Mouse (Mus musculus): ENCODE results near the gene Ubtd2. TPM values are rescaled to one million over a fixed set of nuclear protein-coding genes. Genes with fewer than 3 reads are reported as not detected.
A peak's percentile ranks its signal among the peaks of the same experiment; 100 is the strongest.

The Ubtd2 gene
- 10 to 100 TPM; 26.1 to 30.9 TPM for total RNA-seq (2021)
- long read RNA-seq, experiment 1, partial matches to known transcripts, result 0 of 4 reads
- long read RNA-seq, experiment 1, other reads (novel, unspliced or antisense), result 3 of 4 reads
- long read RNA-seq, experiment 2, transcript Ubtd2-201 (3 exons, 1,012 nt), result major isoform, 34 of 37 reads
- long read RNA-seq, experiment 2, partial matches to known transcripts, result 0 of 37 reads
- long read RNA-seq, experiment 2, other reads (novel, unspliced or antisense), result 3 of 37 reads

DNA sequence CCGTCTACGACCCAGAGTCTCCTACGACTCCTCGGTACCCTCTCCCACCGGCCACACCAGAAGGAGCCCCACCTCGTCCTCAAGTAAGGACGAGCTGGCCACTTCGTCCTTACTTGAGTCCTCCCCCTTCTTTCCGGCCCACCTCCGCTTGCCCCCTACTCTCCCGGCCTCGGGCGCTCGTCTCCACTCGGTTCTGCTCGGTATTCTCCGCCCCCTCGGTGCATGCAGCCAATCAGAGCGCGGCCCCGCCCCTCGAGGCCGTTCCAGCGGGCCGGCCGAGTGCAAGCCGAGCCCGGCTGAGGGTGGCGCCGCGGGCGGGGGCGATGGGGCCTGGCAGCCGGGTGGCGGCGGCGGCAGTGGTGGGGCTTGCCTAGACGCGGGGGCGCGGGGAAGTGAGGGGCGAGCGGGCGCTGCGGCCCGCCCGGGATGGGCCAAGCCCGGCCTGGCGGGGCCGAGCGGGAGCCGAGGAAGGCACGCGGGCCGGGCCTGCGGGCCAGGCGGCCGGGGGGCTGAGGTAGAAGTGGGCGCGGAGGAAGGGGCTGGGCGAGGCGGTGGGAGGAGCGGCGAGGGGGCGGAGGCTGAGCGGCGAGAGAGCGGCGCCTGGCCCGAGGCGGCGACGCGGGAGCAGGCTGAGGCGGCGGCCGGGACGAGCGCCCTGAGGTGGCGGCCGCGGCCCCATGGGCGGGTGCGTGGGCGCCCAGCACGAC lies at the start of gene Ubtd2:
Gene Ubtd2, plus strand, starts transcription at position 571 of the 707 bp plus-strand sequence.
- DNase-seq (ENCODE audit: low spot score in 2 of 2), result peak; percentile 93 to 96

DNA sequence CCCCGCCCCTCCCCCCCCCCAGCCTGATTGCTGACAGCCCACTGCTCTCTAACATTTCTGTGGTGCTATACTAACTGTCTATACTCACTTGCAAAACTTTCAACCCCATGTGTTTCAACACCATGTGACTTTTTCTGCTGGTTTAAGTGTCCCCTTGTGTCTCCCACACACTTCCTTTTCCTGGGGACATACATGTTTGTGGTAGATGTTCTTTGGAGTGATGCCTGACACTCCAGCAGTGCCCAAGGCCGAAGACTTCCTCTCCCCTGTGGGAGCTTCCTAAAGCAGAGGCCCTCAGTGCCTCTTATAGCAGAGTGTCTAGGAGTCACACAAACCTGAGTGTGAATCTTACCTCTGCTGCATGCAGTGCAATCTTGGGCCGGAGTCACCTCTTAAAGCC lies 47.3 kb upstream of the Ubtd2 start:
- DNase-seq (ENCODE audit: low spot score in 2 of 2), result no peak

DNA sequence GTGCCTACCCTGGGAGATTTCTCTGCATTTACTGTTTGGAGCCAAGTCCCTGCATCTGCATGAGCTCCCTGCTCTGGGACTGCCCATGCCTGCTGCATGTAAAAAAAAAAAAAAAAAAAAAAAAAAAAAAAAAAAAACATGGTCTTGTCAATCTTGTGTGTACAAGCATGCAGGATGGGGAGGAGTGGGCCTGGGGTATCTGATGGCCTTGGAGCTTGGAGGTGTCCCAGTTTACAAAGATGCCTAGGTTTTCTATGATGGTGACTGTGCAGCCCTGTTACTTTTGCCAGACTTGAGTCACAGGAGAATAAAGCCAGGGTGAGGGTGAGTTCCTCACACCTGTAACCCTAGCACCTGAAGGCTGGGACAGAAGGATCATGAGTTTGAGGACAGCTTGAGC lies 46.1 kb upstream of the Ubtd2 start:
- no peak for DNase-seq (ENCODE audit: low spot score in 2 of 2)

GRCm38 (mm10) chr11:32409823-32410562 lies 45.2 kb upstream of the Ubtd2 start:
- no peak for DNase-seq (ENCODE audit: low spot score in 2 of 2)

- DNase-seq (ENCODE audit: low spot score in 2 of 2), result no peak
Measured at GRCm38 (mm10) chr11:32420001-32420400, 35.2 kb upstream of the Ubtd2 start.

GRCm38 (mm10) chr11:32423311-32423710 lies 31.9 kb upstream of the Ubtd2 start:
- DNase-seq (ENCODE audit: low spot score in 2 of 2), result no peak

DNA sequence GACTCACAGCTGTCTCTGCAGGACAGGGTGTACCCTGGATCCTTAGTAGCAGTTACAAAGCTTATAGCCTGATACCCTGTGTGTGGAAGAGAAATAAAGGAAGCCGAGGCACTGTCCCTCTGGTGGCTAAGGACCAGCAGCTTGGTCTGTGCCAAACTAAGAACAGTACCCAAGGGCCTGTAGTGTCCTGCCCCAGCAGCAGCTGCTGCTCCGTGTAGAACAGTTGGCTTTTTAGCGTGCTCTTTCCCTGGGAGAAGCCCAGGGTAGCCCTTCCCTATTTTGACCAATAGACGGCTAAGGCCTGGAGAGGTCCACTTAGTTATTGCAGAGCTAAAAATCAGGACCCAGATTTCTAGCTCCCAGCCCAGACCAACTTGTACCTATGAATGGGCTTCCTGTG lies 30.6 kb upstream of the Ubtd2 start:
- no peak for DNase-seq (ENCODE audit: low spot score in 2 of 2)

GRCm38 (mm10) chr11:32425043-32425658 lies 30.0 kb upstream of the Ubtd2 start:
- DNase-seq (ENCODE audit: low spot score in 2 of 2), result no peak

DNA sequence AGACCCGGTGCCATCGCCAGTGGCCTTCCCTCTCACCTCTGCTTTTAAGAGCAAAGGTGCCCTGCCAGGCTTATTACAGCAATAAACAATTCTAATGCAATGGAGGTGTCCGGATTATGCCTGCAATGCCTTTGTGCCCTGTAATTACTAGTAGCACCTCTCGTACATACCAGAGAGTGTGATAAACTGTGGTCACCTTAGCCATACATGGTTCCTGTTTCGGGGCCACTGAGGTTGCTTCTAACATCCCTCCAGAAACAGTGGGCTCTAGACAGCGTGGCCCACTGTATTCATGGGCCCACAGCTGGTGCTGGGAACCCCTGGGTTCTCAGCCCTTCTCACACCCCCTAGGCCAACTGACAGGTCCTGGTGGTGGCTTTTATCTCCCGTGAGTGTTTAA lies 27.6 kb upstream of the Ubtd2 start:
- no peak for DNase-seq (ENCODE audit: low spot score in 2 of 2)

DNA sequence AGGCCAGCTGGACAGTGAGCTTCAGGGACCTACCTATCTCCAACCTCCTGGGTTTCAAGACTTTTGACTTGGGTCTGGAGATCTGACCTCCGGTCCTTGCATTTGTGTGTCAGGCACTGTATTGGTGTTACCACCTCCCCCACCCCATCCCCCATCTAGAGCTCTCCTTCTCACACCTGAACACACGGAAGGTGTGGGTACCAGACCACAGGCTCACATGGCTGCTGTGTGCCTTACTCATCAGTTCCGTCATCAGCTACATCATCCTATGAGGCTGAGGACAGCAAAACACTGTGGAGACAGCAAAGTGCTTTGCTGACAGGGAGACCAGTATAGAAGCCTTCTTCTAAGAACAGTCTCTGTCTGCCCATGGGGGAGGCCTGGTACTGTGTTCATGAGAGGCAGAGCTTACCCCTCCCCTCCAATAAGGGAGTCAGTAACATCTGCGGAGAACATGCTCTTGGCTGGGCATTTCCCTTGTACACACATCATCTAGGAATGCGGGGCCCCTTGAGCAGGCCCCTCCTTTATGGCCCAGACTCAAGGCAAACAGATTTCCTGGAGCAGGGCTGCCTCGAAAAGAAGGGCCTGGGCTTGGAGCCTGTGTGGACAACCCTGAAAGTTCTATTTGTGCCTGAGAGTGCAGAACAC lies 19.6 kb upstream of the Ubtd2 start:
- no peak for DNase-seq (ENCODE audit: low spot score in 2 of 2)

GRCm38 (mm10) chr11:32442576-32442975 lies 12.6 kb upstream of the Ubtd2 start:
- no peak for DNase-seq (ENCODE audit: low spot score in 2 of 2)

DNA sequence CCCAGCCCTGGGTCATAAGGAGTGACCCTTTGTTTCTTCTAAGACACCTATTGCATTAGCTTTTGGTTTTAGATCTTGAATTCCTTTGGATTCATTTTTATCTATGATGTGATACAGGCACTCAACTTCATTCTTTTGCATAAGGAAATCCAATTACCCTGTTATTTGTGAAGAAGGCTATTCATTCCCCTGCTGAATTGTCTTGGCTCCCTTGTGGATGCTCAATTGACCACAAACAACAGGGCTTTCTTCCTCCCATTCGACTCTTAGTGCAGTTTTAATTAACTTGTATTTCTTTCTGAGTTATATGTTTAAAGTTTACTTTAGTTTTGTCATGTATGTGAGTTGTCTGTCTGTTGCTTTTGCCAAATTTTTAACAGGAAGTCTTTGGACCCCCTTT lies 10.9 kb upstream of the Ubtd2 start:
- no peak for DNase-seq (ENCODE audit: low spot score in 2 of 2)

DNA sequence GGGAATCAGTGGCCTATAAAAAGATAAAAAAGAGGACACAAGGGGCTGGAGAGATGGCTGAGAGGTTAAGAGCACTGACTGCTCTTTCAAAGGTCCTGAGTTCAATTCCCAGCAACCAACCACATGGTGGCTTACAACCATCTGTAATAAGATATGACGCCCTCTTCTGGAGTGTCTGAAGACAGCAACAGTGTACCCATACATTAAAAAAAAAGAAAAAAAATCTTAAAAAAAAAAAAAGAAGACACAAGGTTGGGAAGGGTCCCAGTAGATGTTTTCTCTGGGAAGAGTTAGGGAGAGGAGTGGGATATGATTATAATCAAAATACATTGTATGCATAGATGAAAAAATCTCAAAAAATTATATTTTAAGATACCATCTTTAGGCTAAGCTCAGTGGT lies 10.0 kb upstream of the Ubtd2 start:
- no peak for DNase-seq (ENCODE audit: low spot score in 2 of 2)

DNA sequence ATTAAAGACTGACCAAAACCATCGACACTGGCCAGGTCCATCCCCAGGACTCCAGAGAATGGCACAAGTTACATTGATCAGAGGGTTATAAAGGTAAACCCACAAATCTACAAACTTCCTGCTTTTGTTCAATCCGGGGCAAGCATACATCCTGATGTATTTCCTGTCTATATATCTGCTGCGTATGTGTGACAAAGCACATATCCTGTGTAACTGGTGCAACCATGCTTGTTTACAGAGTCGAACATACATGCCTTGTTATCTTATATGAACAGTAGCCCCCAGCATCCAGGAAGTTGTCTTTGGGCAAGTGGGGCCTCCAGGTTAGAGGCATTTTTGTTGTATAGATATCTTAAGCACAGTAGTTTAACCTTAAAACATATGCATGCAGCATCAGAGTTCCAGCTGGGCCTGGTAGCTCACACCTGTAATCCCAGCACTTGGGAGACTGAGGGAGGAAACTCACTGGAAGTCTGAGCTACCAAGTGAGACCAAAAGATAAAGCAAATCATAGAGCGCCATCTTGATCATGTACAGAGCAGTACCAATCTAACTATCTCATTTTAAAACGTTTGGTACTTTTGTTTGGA lies 9.4 kb upstream of the Ubtd2 start:
- DNase-seq (ENCODE audit: low spot score in 2 of 2), result no peak

GRCm38 (mm10) chr11:32450216-32450615 lies 5.0 kb upstream of the Ubtd2 start:
- DNase-seq (ENCODE audit: low spot score in 2 of 2), result no peak

DNA sequence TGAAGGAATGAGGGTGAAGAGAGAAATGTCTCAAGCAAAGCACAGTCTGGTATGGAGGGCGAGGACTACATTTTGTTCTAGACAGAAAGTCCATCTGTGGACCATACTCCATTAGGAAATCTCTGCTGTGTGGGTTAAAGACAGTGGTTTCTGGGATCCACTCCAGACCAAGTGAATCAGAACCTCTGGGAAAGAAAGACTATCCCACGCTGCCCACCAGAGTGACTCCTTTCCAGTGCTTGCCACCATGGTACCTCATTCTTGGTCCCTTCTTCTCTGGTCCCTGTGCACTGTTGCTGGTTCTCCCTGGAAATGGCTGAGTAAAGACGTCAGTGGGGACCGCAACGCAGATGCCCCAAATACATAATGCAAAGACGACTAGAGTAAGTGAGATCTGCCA lies 3.9 kb upstream of the Ubtd2 start:
- no peak for DNase-seq (ENCODE audit: low spot score in 2 of 2)

GRCm38 (mm10) chr11:32452745-32453144 lies 2.4 kb upstream of the Ubtd2 start:
- no peak for DNase-seq (ENCODE audit: low spot score in 2 of 2)

GRCm38 (mm10) chr11:32453353-32453915 lies 1.7 kb upstream of the Ubtd2 start:
- DNase-seq (ENCODE audit: low spot score in 2 of 2), result no peak

- DNase-seq (ENCODE audit: low spot score in 2 of 2), result peak in 1 of 2 experiments; percentile 21
Measured at GRCm38 (mm10) chr11:32454231-32454799, 855 bp upstream of the Ubtd2 start.

GRCm38 (mm10) chr11:32455507-32456141 lies 454 bp downstream of the Ubtd2 start:
- peak in 1 of 2 experiments; percentile 9 for DNase-seq (ENCODE audit: low spot score in 2 of 2)
